In the genomic region with DNA sequence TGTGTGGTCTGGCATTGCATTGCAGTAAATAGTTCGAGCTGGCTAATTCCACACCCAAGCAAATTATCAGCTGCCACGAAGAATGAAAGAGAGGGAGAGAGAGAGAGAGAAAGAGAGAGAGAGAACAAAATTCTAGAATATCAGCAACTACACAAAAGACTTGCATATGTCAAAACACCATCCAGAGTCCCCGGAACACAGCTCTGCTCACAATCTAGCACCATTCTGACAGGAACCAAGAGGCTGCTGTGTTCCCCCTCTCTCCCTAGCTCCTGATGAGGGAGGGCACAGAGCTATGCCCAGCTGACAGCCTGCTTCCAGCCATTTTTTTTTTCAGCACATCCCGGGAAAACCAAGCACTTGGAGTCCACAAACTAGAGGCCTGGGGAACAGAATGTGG, we compare ENCODE assay signal across 14 mouse cellular contexts. TPM values are rescaled to one million over a fixed set of nuclear protein-coding genes. Genes with fewer than 3 reads are reported as not detected.
A peak's percentile ranks its signal among the peaks of the same experiment; 100 is the strongest.
DNase-seq lines count a peak whose midpoint lies in the region; ATAC-seq and TF ChIP-seq lines count a peak whose summit lies in the region.
"Had no signal": no experiment of that assay in that cellular context is flagged by ENCODE, and none has a peak within 500 bp of the region (broad histone marks: within the 10 kb centered on the region; RNA-seq: fewer than 3 reads in every experiment).

No protein-coding gene starts in this region.

- TF ChIP-seq CTCF in hindbrain, postnatal 0 days (IDR thresholded peaks at IDR 0.05; ENCODE audit: low read depth) = no peak

- H3K27ac ChIP-seq in embryonic facial prominence, embryonic 12.5 days = no peak overlapping the region
- H3K27ac ChIP-seq in embryonic facial prominence, embryonic 10.5 days (replicated peaks) = no peak overlapping the region
- no peak overlapping the region for H3K27ac ChIP-seq in hindbrain, postnatal 0 days
- H3K27ac ChIP-seq in neural tube, embryonic 14.5 days (ENCODE audit: low read depth, low read length) = peak overlapping the region; percentile 53; the same call in 1 of the 2 replicates
- H3K27ac ChIP-seq: liver, embryonic 15.5 days had no signal

- no peaks in the 10 kb centered on the region for H3K27me3 ChIP-seq in embryonic facial prominence, embryonic 12.5 days
- H3K27me3 ChIP-seq in embryonic facial prominence, embryonic 10.5 days (replicated peaks; ENCODE audit: low read depth, poor library complexity, severe bottlenecking) = peaks cover 69% of the 10 kb centered on the region
- H3K27me3 ChIP-seq in hindbrain, postnatal 0 days (ENCODE audit: insufficient read depth, low read length) = peaks cover 4% of the 10 kb centered on the region; the same call in 1 of the 2 replicates
- H3K27me3 ChIP-seq in neural tube, embryonic 14.5 days (ENCODE audit: control insufficient read depth, insufficient read depth, low read length) = no peaks in the 10 kb centered on the region

- H3K4me1 ChIP-seq in embryonic facial prominence, embryonic 12.5 days = peaks cover 74% of the 10 kb centered on the region
- H3K4me1 ChIP-seq in embryonic facial prominence, embryonic 10.5 days = peaks cover 88% of the 10 kb centered on the region
- 0 out of 2 replicates have a peak, but pooled peaks cover 5% of the 10 kb centered on the region for H3K4me1 ChIP-seq in hindbrain, postnatal 0 days (ENCODE audit: insufficient read depth, low read length)
- peaks cover 34% of the 10 kb centered on the region for H3K4me1 ChIP-seq in neural tube, embryonic 14.5 days (ENCODE audit: control insufficient read depth, insufficient read depth, low read length)
- H3K4me1 ChIP-seq: liver, embryonic 15.5 days had no signal

- H3K4me2 ChIP-seq in embryonic facial prominence, embryonic 12.5 days (replicated peaks) = peak overlapping the region; percentile 66; the same call in 1 of the 2 replicates
- peak overlapping the region; percentile 32 for H3K4me2 ChIP-seq in hindbrain, postnatal 0 days (ENCODE audit: low read depth, low read length)
- H3K4me2 ChIP-seq in neural tube, embryonic 14.5 days (ENCODE audit: low read depth, low read length) = peak overlapping the region; percentile 81
- H3K4me2 ChIP-seq: liver, embryonic 15.5 days had no signal

- no peak overlapping the region for H3K4me3 ChIP-seq in embryonic facial prominence, embryonic 12.5 days
- H3K4me3 ChIP-seq in embryonic facial prominence, embryonic 10.5 days = no peak overlapping the region
- H3K4me3 ChIP-seq in hindbrain, postnatal 0 days (ENCODE audit: low read length) = no peak overlapping the region
- H3K4me3 ChIP-seq in neural tube, embryonic 14.5 days (ENCODE audit: low read depth, low read length) = peak overlapping the region; percentile 19; the same call in 1 of the 2 replicates
- H3K4me3 ChIP-seq: liver, embryonic 15.5 days; myocyte had no signal

- 41% methylated on average over 4 of the region's 4 CpGs for WGBS in embryonic facial prominence, embryonic 12.5 days
- 57% methylated on average over 4 of the region's 4 CpGs for WGBS in embryonic facial prominence, embryonic 10.5 days
- 47% methylated on average over 4 of the region's 4 CpGs for WGBS in hindbrain, postnatal 0 days
- WGBS in neural tube, embryonic 14.5 days = 36% methylated on average over 4 of the region's 4 CpGs

- no peaks in the 10 kb centered on the region for H3K36me3 ChIP-seq in embryonic facial prominence, embryonic 12.5 days
- H3K36me3 ChIP-seq in embryonic facial prominence, embryonic 10.5 days (replicated peaks) = no peaks in the 10 kb centered on the region
- H3K36me3 ChIP-seq in hindbrain, postnatal 0 days (ENCODE audit: insufficient read depth, low read length) = no peaks in the 10 kb centered on the region
- no peaks in the 10 kb centered on the region for H3K36me3 ChIP-seq in neural tube, embryonic 14.5 days (ENCODE audit: control insufficient read depth, insufficient read depth, low read length)
- H3K36me3 ChIP-seq: liver, embryonic 15.5 days had no signal

- no peaks in the 10 kb centered on the region for H3K9me3 ChIP-seq in embryonic facial prominence, embryonic 12.5 days
- no peaks in the 10 kb centered on the region for H3K9me3 ChIP-seq in embryonic facial prominence, embryonic 10.5 days
- no peaks in the 10 kb centered on the region for H3K9me3 ChIP-seq in hindbrain, postnatal 0 days (ENCODE audit: low read length)
- no peaks in the 10 kb centered on the region for H3K9me3 ChIP-seq in neural tube, embryonic 14.5 days (ENCODE audit: control insufficient read depth, low read length)
- H3K9me3 ChIP-seq: liver, embryonic 15.5 days had no signal

- DNase-seq in embryonic facial prominence, embryonic 10.5 days (ENCODE audit: low spot score) = no peak
- peak; percentile 28 to 32 for DNase-seq in right cerebral cortex, postnatal 10 days (ENCODE audit: low spot score in 2 of 2)
- DNase-seq in right cerebral cortex, postnatal 4 days = no peak
- DNase-seq in hindbrain, postnatal 0 days (ENCODE audit: low spot score) = no peak
- no peak for DNase-seq in kidney, adult 18-20 months
- DNase-seq: adrenal gland, postnatal 36 days; cerebellum, adult 18-20 months; kidney, postnatal 14 days; lung, postnatal 4 days had no signal

- no peak overlapping the region; the same call in 1 of the 2 replicates for H3K9ac ChIP-seq in embryonic facial prominence, embryonic 12.5 days
- 0 out of 2 replicates have a peak overlapping the region, but pooled peaks have one; percentile 7 for H3K9ac ChIP-seq in hindbrain, postnatal 0 days (replicated peaks; ENCODE audit: low read length)
- peak overlapping the region; percentile 18 for H3K9ac ChIP-seq in neural tube, embryonic 14.5 days (replicated peaks; ENCODE audit: low read depth, low read length)
- H3K9ac ChIP-seq: liver, embryonic 15.5 days had no signal

- ATAC-seq in embryonic facial prominence, embryonic 12.5 days (ENCODE audit: insufficient number of reproducible peaks, insufficient read depth, low FRiP score, low TSS enrichment) = no peak
- no peak for ATAC-seq in hindbrain, postnatal 0 days
- ATAC-seq in neural tube, embryonic 14.5 days (ENCODE audit: low read depth) = no peak
- no peak for ATAC-seq in megakaryocyte, adult 5-6 weeks (ENCODE audit: poor library complexity, severe bottlenecking)

RNA-seq across cellular contexts. Expression of a gene that starts 6.6 kb away (rescaled TPM):
- 39.4 and 41.5 TPM in 2 replicates for polyA plus RNA-seq in embryonic facial prominence, embryonic 12.5 days (2016; fragmentation: Nextera tagmentation; extraction: Ambion mirVana)
- polyA plus RNA-seq in embryonic facial prominence, embryonic 10.5 days (2016; fragmentation: Nextera tagmentation; extraction: Ambion mirVana) = 7.3 and 10.4 TPM in 2 replicates
- total RNA-seq in hindbrain, postnatal 0 days (2014; rRNA removed) = 30.0 and 31.6 TPM in 2 replicates
- polyA plus RNA-seq in hindbrain, postnatal 0 days (2015; fragmentation: Nextera tagmentation; extraction: Ambion mirVana) = 9.8 and 12.0 TPM in 2 replicates
- polyA plus RNA-seq in neural tube, embryonic 14.5 days (2014; fragmentation: Nextera tagmentation; extraction: Ambion mirVana) = 38.0 and 38.2 TPM in 2 replicates
- 0.38 and 0.39 TPM in 2 replicates for total RNA-seq in megakaryocyte, adult 5-6 weeks (2015)
- 0.28 and 0.33 TPM in 2 replicates for total RNA-seq in megakaryocyte, adult 5-6 weeks (2017)
- polyA plus RNA-seq: myocyte had no signal

Comparison
In these comparisons a context has a peak if more than half of its experiments do, and no peak if none do; other contexts are left out.
1. DNase-seq: peak in right cerebral cortex, postnatal 10 days (2 of 2); none in embryonic facial prominence, embryonic 10.5 days (single experiment), right cerebral cortex, postnatal 4 days (single experiment), hindbrain, postnatal 0 days (single experiment) and kidney, adult 18-20 months (single experiment).
2. Peak in every context shown above with its lines, with median percentiles within 50 percentile points of each other: H3K4me2 ChIP-seq.